Mouse (Mus musculus) embryonic stem cell, embryonic (primary cell): ENCODE results near the gene Smim20.

Experiments used
- CTCF ChIA-PET, 4 experiments: fragments of 300-600 bp in 2 of 4; fragments of 350-600 bp in 2 of 4; sonication (Branson Sonifier 250); formaldehyde crosslinking; loops; one replicate each; lab custom pipeline; 2022; ENCODE audit warnings: inconsistent platforms in 2 of 4; lab: Charles Lee
- POLR2A ChIA-PET, 4 experiments: fragments of 300-600 bp in 2 of 4; fragments of 350-600 bp in 2 of 4; sonication (Branson Sonifier 250); formaldehyde crosslinking; loops; one replicate each; lab custom pipeline; 2022; ENCODE audit warnings: antibody characterized with exemption in 4 of 4, inconsistent platforms in 1 of 4; lab: Charles Lee

The Smim20 gene

GRCm38 (mm10) chr5:53266931-53267853 lies at the start of gene Smim20:
Gene Smim20, plus strand, starts transcription at chr5:53267083.
- POLR2A ChIA-PET, result interaction anchor here (0.5 to 2.9 kb wide), 22 partner anchors 7 to 705 kb away, joined by 3 to 19 read pairs (median 4); partner anchors contain the start of gene Anapc4 (in 1 of the 4)
- CTCF ChIA-PET, result interaction anchor here in 2 of 4 experiments (0.6 to 1.0 kb wide), 4 partner anchors 9 to 888 kb away, joined by 3 to 12 read pairs (median 3); no protein-coding TSS in a partner anchor

- POLR2A ChIA-PET, result no interaction called here
- CTCF ChIA-PET, result no interaction called here
These were observed 41.4 kb upstream of the Smim20 start for GRCm38 (mm10) chr5:53225434-53225833.

DNA sequence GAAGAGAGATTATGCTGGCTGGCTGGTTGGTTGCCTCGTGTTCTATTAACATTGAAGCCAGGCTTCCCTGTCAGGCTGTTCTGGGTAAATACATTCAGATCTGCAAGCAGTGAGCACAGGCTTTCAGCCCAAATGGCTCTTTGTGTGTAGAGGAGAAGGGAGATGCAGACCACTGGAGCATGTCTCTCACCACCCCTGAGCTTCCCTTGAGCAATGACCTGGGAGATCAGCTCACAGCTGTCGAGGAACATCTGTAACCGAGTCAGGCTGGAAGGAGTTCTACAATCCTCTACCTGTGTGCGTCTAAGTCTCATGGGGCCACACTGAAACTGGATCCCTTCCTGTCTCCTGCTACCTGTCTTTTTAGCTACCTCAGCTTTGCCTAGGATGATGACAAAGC lies 36.3 kb upstream of the Smim20 start:
- CTCF ChIA-PET, result no interaction called here
- POLR2A ChIA-PET, result interaction anchor here in 1 of 4 experiments (0.6 kb wide), 1 partner anchor 28 kb away, joined by 4 read pairs; no protein-coding TSS in a partner anchor

GRCm38 (mm10) chr5:53235551-53235950 lies 31.3 kb upstream of the Smim20 start:
- ChIA-PET CTCF (interaction anchor here in 2 of 4 experiments (0.7 kb wide), 2 partner anchors 13 to 245 kb away, joined by 3 read pairs; no protein-coding TSS in a partner anchor), POLR2A (interaction anchor here in 1 of 4 experiments (0.6 to 0.7 kb wide), 3 partner anchors 31 to 823 kb away, joined by 3 to 4 read pairs (median 3); partner anchors contain the start of gene Smim20)

GRCm38 (mm10) chr5:53236136-53236535 lies 30.7 kb upstream of the Smim20 start:
- ChIA-PET POLR2A (interaction anchor here in 1 of 4 experiments (0.6 to 0.7 kb wide), 2 partner anchors 31 to 378 kb away, joined by 3 to 4 read pairs; partner anchors contain the start of gene Smim20), CTCF (interaction anchor here in 3 of 4 experiments (0.6 to 0.7 kb wide), 3 partner anchors 13 to 246 kb away, joined by 3 read pairs; no protein-coding TSS in a partner anchor)

- ChIA-PET CTCF (interaction anchor here in 2 of 4 experiments (0.6 to 0.7 kb wide), 2 partner anchors 49 to 79 kb away, joined by 3 to 5 read pairs; no protein-coding TSS in a partner anchor), POLR2A (interaction anchor here in 1 of 4 experiments (0.8 kb wide), 1 partner anchor 17 kb away, joined by 4 read pairs; no protein-coding TSS in a partner anchor)
These were observed 30.1 kb upstream of the Smim20 start for GRCm38 (mm10) chr5:53236749-53237148.

GRCm38 (mm10) chr5:53238761-53239160 lies 28.1 kb upstream of the Smim20 start:
- POLR2A ChIA-PET, result no interaction called here
- CTCF ChIA-PET, result no interaction called here

DNA sequence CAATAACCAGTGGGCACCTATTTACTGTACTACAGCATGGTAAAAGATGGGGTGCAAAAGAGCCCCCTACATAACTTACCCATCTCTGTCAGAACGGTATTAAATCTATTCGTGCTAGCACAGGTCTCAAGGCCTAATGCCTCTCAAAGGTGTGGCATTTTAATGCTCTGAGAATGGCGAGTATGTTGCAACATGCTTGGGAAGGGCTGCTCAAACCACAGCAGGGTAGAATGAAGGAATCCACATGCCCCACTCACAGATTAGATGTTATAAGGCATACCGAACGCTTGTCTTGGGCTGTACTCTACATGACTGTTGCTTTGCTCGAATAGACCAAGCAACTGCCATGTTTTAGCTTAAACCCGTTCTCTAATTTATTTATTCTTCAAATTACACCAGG lies 27.7 kb upstream of the Smim20 start:
- POLR2A ChIA-PET, result no interaction called here
- CTCF ChIA-PET, result no interaction called here

- ChIA-PET POLR2A (interaction anchor here in 1 of 4 experiments (0.5 kb wide), 1 partner anchor 393 kb away, joined by 3 read pairs; no protein-coding TSS in a partner anchor), CTCF (no interaction called here)
These were observed 26.9 kb upstream of the Smim20 start for GRCm38 (mm10) chr5:53239831-53240440.

- POLR2A ChIA-PET, result interaction anchor here in 1 of 4 experiments (0.5 kb wide), 1 partner anchor 716 kb away, joined by 6 read pairs; no protein-coding TSS in a partner anchor
- CTCF ChIA-PET, result no interaction called here
These were observed 25.8 kb upstream of the Smim20 start for GRCm38 (mm10) chr5:53241109-53241508.

GRCm38 (mm10) chr5:53241963-53242362 lies 24.9 kb upstream of the Smim20 start:
- ChIA-PET CTCF (no interaction called here), POLR2A (interaction anchor here in 1 of 4 experiments (0.5 kb wide), 1 partner anchor 717 kb away, joined by 6 read pairs; no protein-coding TSS in a partner anchor)

DNA sequence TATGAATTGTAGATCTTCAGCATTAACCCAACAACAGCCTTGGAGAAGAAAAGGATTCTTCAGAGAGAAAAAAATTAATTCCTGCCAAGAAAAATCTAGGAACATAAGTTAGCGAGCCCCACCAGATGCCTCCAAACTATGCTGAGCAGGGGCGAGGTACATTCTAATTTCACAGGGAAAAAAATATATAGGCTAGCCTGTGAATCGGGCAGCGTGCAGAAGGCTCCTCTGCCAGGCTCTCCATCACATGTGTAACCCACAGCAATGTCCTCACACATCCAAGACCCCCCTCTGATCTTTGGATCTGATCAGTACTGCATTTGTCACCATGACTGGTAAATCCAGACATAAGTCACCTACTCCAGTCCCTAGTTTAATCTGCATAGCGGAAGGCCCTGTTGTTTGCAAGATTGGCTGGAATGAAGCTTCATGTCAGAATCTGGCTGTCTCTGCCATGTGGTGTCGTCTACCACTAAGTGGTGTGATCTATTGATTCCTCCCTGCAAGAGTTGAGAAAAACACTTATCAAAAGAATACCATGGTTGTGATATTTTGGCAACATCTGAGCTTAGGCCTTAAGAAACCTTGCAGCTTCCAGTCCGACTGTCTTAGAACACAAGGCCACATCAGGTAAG lies 23.9 kb upstream of the Smim20 start:
- CTCF ChIA-PET, result no interaction called here
- POLR2A ChIA-PET, result no interaction called here

DNA sequence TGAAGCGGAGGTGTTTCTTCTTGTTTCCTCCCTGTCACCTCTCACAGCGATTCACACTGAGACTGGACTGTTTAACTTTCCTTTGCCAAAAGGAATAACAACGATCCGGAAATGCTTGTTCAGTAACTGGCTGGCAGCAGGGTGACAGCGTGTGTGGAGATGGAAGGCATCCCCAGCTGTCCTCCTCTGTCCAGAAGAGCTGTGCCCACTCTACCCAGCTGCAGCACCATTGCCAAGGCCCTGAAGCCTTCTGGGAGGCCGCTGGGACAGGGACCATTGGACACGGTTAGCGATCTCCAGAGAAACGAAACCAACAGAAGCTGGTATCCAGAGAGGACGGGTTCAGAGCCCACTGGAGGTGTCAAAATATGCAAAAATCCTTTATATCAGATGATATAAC lies 22.9 kb upstream of the Smim20 start:
- ChIA-PET CTCF (no interaction called here), POLR2A (interaction anchor here in 1 of 4 experiments (1.6 kb wide), 1 partner anchor 17 kb away, joined by 3 read pairs; no protein-coding TSS in a partner anchor)

- ChIA-PET CTCF (no interaction called here), POLR2A (interaction anchor here in 2 of 4 experiments (0.5 to 0.7 kb wide), 2 partner anchors 19 to 265 kb away, joined by 3 to 4 read pairs; partner anchors contain the start of gene Smim20 (in 1 of the 2))
These were observed 18.4 kb upstream of the Smim20 start for GRCm38 (mm10) chr5:53248499-53248898.

DNA sequence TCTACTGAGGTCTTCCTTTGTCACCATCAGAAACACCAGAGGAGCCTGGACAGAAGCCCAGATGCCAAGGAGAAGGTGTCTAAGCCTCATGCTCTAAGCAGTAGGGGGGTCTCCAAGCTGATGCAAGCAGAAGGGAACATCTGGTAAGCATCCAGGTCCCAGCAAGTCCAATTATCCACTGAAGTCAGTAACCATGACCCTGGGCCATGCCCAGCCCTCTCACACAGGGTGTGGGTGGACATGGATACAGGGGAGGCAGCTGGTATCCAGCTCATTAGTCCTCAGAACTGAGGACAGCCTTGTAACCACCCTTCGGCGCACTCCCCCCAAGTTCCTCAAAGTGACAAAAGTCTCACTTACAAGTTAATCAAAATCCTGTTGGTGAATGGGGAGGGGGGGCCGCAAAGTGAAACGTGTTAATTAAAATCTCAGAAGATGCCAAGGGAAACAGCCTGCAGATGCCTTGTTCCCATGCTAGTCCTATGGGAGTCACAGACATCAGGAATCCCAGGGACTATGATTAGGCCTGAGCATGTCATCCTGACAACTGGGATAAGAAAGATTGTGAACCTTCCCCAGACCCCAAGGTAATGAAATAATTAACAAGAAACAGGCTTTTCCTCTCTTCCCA lies 17.3 kb upstream of the Smim20 start:
- CTCF ChIA-PET, result no interaction called here
- POLR2A ChIA-PET, result no interaction called here

DNA sequence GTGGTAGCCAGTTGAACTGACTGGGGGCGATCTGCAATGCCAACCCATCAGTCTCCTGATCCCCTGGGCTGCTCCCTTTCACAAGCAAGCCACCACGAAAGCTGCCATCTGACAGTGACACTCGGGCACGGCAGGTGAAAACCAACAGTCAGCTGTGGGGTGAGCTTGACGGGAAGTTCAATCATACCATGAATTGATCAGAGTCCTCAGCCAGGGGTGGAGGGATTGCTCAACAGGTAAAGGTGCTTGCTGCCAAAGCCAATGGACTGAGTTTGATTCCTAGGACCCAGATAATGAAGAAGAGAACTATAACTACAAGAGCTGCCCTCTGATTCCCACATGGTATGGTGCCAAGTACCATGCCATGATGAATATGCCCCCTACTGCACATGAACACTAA lies 12.7 kb upstream of the Smim20 start:
- ChIA-PET POLR2A (interaction anchor here in 1 of 4 experiments (0.8 to 1.0 kb wide), 2 partner anchors 14 to 17 kb away, joined by 3 to 4 read pairs; no protein-coding TSS in a partner anchor), CTCF (no interaction called here)

DNA sequence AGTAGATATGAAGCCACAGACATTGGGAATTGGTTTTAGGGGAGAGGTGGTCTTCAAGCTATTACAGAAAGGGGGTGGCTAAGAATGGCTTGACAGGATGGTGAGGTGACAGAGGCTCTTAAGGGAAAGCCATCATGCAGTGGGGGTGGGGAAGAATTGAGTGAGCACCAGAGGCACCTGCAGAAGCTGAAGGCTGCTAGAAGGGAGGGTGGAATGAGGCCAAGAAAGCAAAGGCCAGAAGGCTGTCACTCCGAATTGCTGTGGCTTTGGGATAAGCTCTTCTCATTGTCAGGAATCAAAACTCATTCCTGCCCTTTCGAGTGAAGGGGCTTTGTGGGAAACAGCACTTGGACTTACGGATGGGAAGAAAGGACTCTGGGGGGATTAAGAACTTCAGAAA lies 12.1 kb upstream of the Smim20 start:
- ChIA-PET CTCF (no interaction called here), POLR2A (interaction anchor here in 1 of 4 experiments (1.0 kb wide), 1 partner anchor 13 kb away, joined by 3 read pairs; no protein-coding TSS in a partner anchor)
